Mouse (Mus musculus): ENCODE measurements at regions not wholly inside any gene's neighbourhood (a gene's known extent, or its start where the extent isn't known, plus 50 kb on each side); places are given as distances from the start of the nearest gene placed in this dataset.
A peak's percentile ranks its signal among the peaks of the same experiment; 100 is the strongest.
"Not testable (repeated sequence)": the region's sequence is repeated elsewhere in the genome, so short reads cannot be mapped to it uniquely, and the experiment has no call there.

DNA sequence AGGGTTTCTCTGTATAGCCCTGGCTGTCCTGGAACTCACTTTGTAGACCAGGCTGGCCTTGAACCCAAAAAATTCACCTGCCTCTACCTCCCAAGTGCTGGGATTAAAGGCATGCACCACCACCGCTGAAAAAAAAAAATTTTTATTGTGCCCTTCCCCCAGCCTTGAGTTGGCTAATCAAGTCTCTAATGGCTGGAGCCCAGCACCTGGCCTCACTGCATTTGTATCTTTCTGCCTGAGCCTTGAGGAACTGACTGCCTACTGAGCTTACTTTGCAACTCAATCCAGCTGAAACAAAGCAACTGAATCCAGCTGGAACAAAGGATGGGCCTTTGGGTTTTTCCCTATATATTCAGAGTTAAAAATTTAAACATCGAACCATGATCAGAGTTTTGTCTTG is 153.3 kb upstream of the Ccnh start:
- Histone ChIP-seq H3K27me3 (no peaks in the 10 kb centered on the region), H3K9ac (no peak overlapping the region), H3K9me3 (0 out of 2 replicates have a peak, but pooled peaks cover 4% of the 10 kb centered on the region), H3K4me3 (replicated peaks) (no peak overlapping the region), H3K4me2 (no peak overlapping the region), H3K27ac (no peak overlapping the region), H3K36me3 (replicated peaks) (no peaks in the 10 kb centered on the region), H3K4me1 (no peaks in the 10 kb centered on the region)
- no peak for ATAC-seq (ENCODE audit: low FRiP score)
- 78% methylated on average over 2 of the region's 2 CpGs for WGBS

DNA sequence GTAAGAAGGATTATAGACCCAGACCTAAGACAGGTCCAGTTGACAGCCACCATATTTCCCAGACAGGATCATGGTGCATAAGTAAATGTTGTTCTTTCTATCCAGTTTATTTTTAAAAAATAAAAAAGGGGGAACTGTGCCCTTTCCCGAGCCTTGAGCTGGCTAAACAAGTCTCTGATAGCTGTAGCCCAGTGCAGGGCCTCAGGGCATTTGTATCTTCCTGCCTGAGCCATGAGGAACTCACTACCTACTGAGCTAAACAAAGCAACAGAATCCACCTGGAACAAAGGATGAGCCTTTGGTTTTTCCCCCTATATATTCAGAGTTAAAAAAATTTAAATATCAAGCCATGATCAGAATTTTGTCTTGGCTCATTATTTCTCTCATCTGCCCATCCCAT is 152.4 kb upstream of the Ccnh start:
- Histone ChIP-seq H3K27ac (no peak overlapping the region), H3K27me3 (no peaks in the 10 kb centered on the region), H3K4me1 (no peaks in the 10 kb centered on the region), H3K4me2 (no peak overlapping the region), H3K4me3 (replicated peaks) (no peak overlapping the region), H3K9me3 (0 out of 2 replicates have a peak, but pooled peaks cover 4% of the 10 kb centered on the region), H3K36me3 (replicated peaks) (no peaks in the 10 kb centered on the region), H3K9ac (no peak overlapping the region)
- 62% methylated on average over 1 of the region's 1 CpGs for WGBS
- no peak for ATAC-seq (ENCODE audit: low FRiP score)

DNA sequence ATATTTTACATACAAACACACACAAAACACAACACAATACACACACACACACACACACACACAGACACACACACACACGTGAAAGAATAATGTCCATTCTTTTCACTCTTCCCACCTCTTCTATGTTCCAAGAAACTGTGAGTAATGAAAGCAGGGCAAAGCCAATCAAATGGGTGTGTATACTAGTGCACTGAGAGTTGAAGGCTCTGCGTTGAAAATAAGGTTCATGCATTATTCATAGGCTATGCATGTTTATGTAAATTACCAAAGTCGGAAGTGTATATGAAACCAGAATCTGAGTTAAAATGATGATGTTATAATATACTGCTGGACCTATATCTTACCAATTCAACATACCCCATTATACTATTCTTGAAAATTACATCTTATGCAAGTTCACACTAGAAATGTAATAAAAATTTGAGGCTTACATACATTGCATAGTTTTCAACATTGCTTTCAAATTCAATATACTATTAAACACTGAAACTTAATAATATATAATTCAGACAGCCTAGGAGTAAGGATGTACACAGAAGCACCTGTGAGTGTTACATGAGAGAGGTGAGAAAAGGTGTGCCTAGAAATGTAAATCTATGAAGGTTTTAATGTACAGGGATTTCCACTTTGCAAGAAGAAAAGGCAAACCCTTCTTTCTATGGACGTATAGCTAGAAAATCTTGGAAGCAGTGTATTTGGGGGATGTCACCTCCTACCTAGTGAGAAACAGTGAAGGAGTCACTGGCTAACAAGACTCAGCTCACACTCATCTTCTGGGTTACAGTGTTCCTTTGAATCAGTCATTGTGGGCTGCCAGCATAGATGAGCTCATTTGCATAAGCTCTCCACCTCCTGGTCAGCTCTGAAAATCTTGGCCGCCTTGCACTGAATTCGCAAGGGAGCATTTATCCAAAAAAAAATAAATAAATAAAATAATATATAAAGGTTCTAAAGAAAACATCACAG is 122.3 kb upstream of the Ccnh start:
- Histone ChIP-seq H3K27ac (peak overlapping the region; percentile 81), H3K9ac (no peak overlapping the region), H3K27me3 (no peaks in the 10 kb centered on the region), H3K9me3 (no peaks in the 10 kb centered on the region), H3K4me2 (peak overlapping the region; percentile 29), H3K36me3 (replicated peaks) (no peaks in the 10 kb centered on the region), H3K4me1 (peaks cover 11% of the 10 kb centered on the region), H3K4me3 (replicated peaks) (no peak overlapping the region)
- peak; percentile 90 for ATAC-seq (ENCODE audit: low FRiP score)
- 23% methylated on average over 6 of the region's 6 CpGs for WGBS

DNA sequence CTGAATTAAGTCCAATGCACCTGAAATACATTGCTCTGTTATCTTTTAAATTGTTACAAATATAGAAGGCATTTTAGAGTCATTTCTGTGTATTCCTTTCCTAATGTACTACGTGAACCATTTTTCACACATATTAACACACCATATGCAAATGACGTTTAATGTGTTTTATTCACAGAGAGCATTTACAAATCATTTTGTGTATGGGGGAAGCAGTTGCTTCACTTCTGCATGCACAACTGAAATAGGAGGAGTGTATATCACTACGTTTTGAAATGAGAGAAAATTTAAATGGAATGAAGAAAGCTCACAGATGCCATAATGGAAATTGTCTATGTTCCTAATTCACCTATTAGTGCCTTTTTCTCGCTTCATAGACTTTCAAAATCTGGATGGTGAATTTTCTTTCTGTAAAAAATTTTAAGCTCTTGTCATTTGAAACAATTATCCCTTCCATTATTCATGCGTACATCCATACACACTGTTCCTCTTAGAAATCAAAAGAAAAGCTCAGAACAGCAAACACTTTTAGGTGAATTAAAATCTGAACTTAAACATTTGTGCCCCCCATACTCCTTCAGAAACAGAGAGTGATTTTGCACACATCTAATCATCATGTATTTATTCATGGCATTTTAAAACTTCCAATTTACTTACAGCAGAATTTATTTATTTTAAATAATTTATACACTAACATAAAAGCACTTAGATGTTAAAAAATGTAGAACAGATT is 121.5 kb upstream of the Ccnh start:
- H3K9ac ChIP-seq: no peak overlapping the region
- peak overlapping the region; percentile 81 for H3K27ac ChIP-seq
- ATAC-seq (ENCODE audit: low FRiP score): peak; percentile 28; the same call in 1 of the 2 replicates
- 49% methylated on average over 5 of the region's 5 CpGs for WGBS
- H3K4me2 ChIP-seq: no peak overlapping the region; the same call in 1 of the 2 replicates
- no peaks in the 10 kb centered on the region for H3K36me3 ChIP-seq (replicated peaks)
- H3K4me3 ChIP-seq (replicated peaks): no peak overlapping the region
- peaks cover 11% of the 10 kb centered on the region for H3K4me1 ChIP-seq
- H3K27me3 ChIP-seq: no peaks in the 10 kb centered on the region
- no peaks in the 10 kb centered on the region for H3K9me3 ChIP-seq

DNA sequence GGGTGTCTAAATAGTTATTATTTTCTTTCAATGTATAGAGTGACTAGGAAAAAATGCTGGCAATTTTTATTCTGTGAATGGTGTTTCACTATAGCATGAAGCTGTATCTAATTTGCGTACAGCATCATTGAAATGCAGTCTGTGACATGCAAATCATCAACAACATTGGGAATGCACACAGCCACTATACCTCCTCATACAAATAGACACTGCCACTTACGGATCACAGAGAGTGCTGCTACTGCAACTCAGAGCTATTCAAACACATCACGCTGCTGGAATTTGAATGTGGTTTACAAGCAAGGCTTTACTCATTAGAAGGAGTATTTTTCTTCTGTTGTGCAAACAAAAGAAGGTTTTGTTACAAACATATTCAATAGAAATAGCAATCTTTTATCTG is 120.8 kb upstream of the Ccnh start:
- Histone ChIP-seq H3K9ac (no peak overlapping the region), H3K4me3 (replicated peaks) (no peak overlapping the region), H3K27me3 (no peaks in the 10 kb centered on the region), H3K4me2 (no peak overlapping the region), H3K27ac (peak overlapping the region; percentile 66; the same call in 1 of the 2 replicates), H3K9me3 (no peaks in the 10 kb centered on the region), H3K36me3 (replicated peaks) (no peaks in the 10 kb centered on the region), H3K4me1 (peaks cover 11% of the 10 kb centered on the region)
- ATAC-seq (ENCODE audit: low FRiP score): peak; percentile 81
- 17% methylated on average over 3 of the region's 3 CpGs for WGBS

DNA sequence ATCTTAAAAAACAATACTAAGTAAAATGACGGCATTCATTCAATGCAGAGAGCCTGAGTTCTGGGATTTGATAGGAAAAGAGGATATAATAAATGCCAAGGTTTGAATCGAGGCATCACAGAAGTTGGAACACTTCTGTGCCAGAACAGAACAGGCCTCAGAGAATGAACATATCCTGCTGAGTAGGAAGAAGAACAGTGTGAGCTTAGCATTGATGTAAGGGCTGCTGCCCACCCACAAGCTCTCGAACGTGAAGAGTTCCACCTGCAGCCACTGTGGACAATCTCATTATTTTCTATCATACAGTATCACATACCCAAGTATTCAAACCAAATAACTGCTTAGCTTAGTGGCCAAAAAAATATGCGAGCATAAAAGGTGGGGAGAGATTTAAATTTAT is 105.9 kb upstream of the Ccnh start:
- WGBS: 66% methylated on average over 5 of the region's 5 CpGs
- Histone ChIP-seq H3K9me3 (no peaks in the 10 kb centered on the region), H3K36me3 (replicated peaks) (no peaks in the 10 kb centered on the region), H3K27ac (no peak overlapping the region), H3K4me2 (no peak overlapping the region), H3K27me3 (no peaks in the 10 kb centered on the region), H3K4me1 (no peaks in the 10 kb centered on the region), H3K4me3 (replicated peaks) (no peak overlapping the region), H3K9ac (no peak overlapping the region)
- ATAC-seq (ENCODE audit: low FRiP score): no peak; the same call in 1 of the 2 replicates

DNA sequence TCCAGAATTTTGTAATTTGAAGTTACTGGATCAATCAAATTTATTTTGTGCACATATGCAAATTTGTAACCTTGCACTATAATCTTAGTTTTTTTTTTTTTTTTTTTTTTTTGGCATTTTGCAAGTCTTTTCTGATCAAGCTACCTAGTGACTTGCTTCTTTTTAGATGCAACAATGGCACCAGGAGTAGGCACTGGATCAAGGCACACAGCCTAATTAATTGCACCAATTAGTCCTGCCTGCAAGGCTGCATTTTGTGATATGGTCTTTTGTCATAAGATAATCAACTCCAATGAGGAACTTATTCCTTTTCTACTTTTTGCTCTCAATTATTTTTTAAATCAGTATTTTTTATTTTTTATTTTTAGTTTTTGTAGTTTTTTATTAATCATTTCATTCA is 105.5 kb upstream of the Ccnh start:
- H3K4me2 ChIP-seq: no peak overlapping the region
- peak; percentile 73; the same call in 1 of the 2 replicates for ATAC-seq (ENCODE audit: low FRiP score)
- no peak overlapping the region for H3K9ac ChIP-seq
- H3K27me3 ChIP-seq: no peaks in the 10 kb centered on the region
- no peaks in the 10 kb centered on the region for H3K36me3 ChIP-seq (replicated peaks)
- no peak overlapping the region for H3K27ac ChIP-seq
- no peaks in the 10 kb centered on the region for H3K9me3 ChIP-seq
- no peaks in the 10 kb centered on the region for H3K4me1 ChIP-seq
- H3K4me3 ChIP-seq (replicated peaks): no peak overlapping the region

DNA sequence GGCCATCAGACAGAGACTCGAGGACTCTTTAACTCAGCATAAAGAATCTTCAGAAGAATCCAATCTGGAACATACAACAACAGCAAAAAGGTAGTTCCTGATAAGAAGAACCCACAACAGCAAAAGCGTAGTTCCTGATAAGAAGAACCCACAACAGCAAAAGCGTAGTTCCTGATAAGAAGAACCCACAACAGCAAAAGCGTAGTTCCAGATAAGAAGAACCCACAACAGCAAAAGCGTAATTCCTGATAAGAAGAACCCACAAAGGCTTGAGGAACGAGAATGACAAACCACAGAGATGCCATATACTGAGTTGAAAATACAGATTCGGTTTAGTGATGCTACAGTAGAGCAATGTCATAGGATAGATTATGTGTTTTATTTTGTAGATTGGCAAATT is 93.0 kb upstream of the Ccnh start:
- H3K36me3 ChIP-seq (replicated peaks): no peaks in the 10 kb centered on the region
- H3K27me3 ChIP-seq: no peaks in the 10 kb centered on the region
- H3K9me3 ChIP-seq: peaks cover 10% of the 10 kb centered on the region; the same call in 1 of the 2 replicates
- no peaks in the 10 kb centered on the region for H3K4me1 ChIP-seq
- no peak overlapping the region for H3K27ac ChIP-seq
- WGBS: 88% methylated on average over 7 of the region's 7 CpGs
- H3K9ac ChIP-seq: no peak overlapping the region
- no peak overlapping the region for H3K4me3 ChIP-seq (replicated peaks)
- no peak overlapping the region for H3K4me2 ChIP-seq
- ATAC-seq (ENCODE audit: low FRiP score): no peak

DNA sequence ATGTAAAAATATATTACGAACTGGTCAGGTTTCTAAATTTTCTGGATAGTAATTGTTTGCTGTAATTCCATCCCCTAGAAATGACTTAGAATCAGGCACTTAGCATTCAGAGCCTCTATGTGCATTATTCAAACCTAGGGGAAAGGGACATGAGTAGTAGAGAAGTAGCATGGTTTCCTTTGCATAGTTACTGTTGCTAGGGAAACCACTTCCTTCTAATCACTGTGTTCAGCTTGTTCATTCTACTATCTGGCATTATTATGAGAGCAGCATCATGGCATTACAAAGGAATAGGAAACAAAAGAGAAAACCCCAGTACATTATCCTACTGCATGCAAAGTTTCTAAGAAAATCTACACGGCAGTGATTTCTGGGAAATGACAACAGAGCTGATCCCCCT is 65.9 kb upstream of the Ccnh start:
- WGBS: 37% methylated on average over 2 of the region's 2 CpGs
- Histone ChIP-seq H3K4me3 (replicated peaks) (no peak overlapping the region), H3K27ac (no peak overlapping the region), H3K4me1 (no peaks in the 10 kb centered on the region), H3K4me2 (no peak overlapping the region), H3K9me3 (no peaks in the 10 kb centered on the region), H3K36me3 (replicated peaks) (no peaks in the 10 kb centered on the region), H3K9ac (no peak overlapping the region), H3K27me3 (no peaks in the 10 kb centered on the region)
- ATAC-seq (ENCODE audit: low FRiP score): no peak

DNA sequence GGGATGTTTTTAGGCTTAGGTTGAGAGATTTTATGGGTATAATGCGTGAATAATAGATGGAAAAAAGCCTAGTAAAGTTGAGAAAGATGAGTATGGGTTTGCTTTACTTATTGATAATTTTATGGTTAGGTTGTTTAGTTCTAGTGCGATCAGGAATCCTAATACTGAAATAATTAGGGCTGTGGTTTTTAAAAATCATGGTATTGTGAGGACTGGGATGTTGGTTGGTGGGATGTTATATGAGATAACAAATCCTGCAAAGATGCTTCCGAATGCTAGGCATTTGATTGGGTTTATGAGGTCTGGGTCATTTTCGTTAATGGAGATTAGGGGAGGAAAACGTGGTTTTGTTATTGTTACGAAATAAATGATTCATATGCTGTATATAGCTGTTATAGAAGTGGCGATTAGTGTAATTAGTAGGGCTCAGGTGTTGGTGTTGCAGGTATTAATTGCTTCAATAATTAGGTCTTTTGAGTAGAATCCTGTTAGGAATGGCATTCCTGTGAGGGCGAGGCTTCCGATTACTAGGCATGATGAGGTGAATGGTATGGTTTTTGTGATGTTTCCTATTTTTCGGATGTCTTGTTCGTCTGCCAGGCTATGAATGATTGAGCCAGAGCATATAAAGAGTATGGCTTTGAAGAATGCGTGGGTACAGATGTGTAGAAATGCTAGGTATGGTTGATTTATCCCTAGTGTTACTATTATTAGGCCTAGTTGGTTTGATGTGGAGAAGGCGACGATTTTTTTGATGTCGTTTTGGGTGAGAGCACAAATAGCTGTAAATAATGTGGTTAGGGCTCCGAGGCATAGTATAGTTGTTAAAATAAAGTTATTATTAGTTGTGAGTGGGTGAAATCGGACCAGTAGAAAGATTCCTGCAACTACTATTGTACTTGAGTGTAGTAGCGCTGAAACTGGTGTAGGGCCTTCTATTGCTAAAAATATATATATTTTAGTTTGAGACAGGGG is 62.3 kb upstream of the Ccnh start:
- H3K4me3 ChIP-seq (replicated peaks); H3K27ac ChIP-seq; H3K36me3 ChIP-seq (replicated peaks); H3K4me2 ChIP-seq; H3K27me3 ChIP-seq; H3K9me3 ChIP-seq; H3K4me1 ChIP-seq; H3K9ac ChIP-seq: not testable (repeated sequence)
- WGBS: 87% methylated on average over 18 of the region's 18 CpGs
- peak; percentile 100 for ATAC-seq (ENCODE audit: low FRiP score)

DNA sequence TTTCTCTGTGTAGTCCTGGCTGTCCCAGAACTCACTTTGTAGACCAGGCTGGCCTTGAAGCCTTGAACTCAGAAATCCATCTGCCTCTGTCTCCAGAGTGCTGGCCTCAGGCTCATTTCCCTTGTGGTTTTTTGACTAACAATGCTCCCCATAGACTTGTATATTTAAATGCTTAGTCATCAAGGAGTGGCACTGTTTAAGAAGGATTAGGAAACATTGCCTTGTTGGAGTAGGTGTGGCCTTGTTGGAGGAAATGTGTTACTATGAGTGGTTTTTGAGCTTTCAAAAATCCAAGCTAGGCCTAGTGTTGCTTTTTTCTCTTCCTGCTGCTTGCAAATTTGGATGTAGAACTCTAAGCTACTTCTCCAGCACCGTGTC is 61.7 kb upstream of the Ccnh start:
- WGBS: 67% methylated on average over 1 of the region's 1 CpGs
- no peak for ATAC-seq (ENCODE audit: low FRiP score)

More for the DNA sequence above, 61.7 kb upstream of the Ccnh start:
- Histone ChIP-seq H3K27ac (no peak overlapping the region), H3K4me2 (no peak overlapping the region), H3K27me3 (no peaks in the 10 kb centered on the region), H3K9me3 (no peaks in the 10 kb centered on the region), H3K36me3 (replicated peaks) (no peaks in the 10 kb centered on the region), H3K4me3 (replicated peaks) (no peak overlapping the region), H3K4me1 (no peaks in the 10 kb centered on the region), H3K9ac (no peak overlapping the region)
